Mouse (Mus musculus) liver, adult 2 months (tissue): ENCODE data around the gene Fscn2.

ENCODE experiments used
- CTCF ChIP-seq: fragments of 200-500 bp; IDR thresholded peaks from 2 replicates; pipeline ENCODE4 v1.5.1; 2011; ENCODE audit warnings: low read depth, low read length, control low read depth
- POLR2A ChIP-seq: fragments of 200-500 bp; IDR thresholded peaks from 2 replicates; pipeline ENCODE4 v1.6.1; 2011; ENCODE audit warnings: low read length, control low read depth; ENCODE audit not compliant: insufficient read depth; ENCODE audit errors: extremely low read depth

- TF ChIP-seq CTCF, result no peak
- TF ChIP-seq POLR2A, result no peak
These were observed 5.0 kb upstream of the Fscn2 start for GRCm38 (mm10) chr11:120356319-120356840.
